Mouse (Mus musculus) liver, embryonic 14.5 days (tissue): Measurements from ENCODE around the gene Atp8a2. TPM values are rescaled to one million over a fixed set of nuclear protein-coding genes. Genes with fewer than 3 reads are reported as not detected.
A peak's percentile ranks its signal among the peaks of the same experiment; 100 is the strongest.

Experiments used
- ATAC-seq: fragments of 200-750 bp; cut with Nextera tagmentation; 2 replicates; pipeline ENCODE4 v1.8.0; 2017; ENCODE audit warnings: moderate number of reproducible peaks, mild to moderate bottlenecking, moderate library complexity; ENCODE audit not compliant: insufficient read depth
- DNase-seq, 3 experiments: peaks; one replicate each; pipeline ENCODE4 v3.0.0-alpha.2; 2012 to 2013; ENCODE audit warnings: low read depth in 3 of 3, low spot score in 3 of 3
- H3K27ac ChIP-seq: fragments of 300-500 bp; sonication (generic); 2 replicates; pipeline ENCODE4 v1.5.1; 2014; ENCODE audit warnings: moderate library complexity, mild to moderate bottlenecking, control low read depth, inconsistent platforms
- H3K27me3 ChIP-seq: fragments of 300-500 bp; sonication (generic); 2 replicates; pipeline ENCODE4 v1.6.1; 2014; ENCODE audit warnings: mild to moderate bottlenecking, low read length, moderate library complexity; ENCODE audit not compliant: control insufficient read depth, insufficient read depth
- H3K36me3 ChIP-seq: fragments of 300-500 bp; sonication (generic); replicated peaks from 2 replicates; pipeline ENCODE4 v1.6.1; 2014; ENCODE audit warnings: low read depth; ENCODE audit not compliant: control insufficient read depth, insufficient read depth
- H3K4me1 ChIP-seq, 2 experiments: fragments of 200-500 bp in 1 of 2; fragments of 300-500 bp in 1 of 2; sonication (generic) in 1 of 2; replicated peaks; 2 replicates each; pipeline ENCODE4 v1.6.1; 2012 to 2014; ENCODE audit warnings: antibody characterized with exemption in 1 of 2, inconsistent platforms in 1 of 2, low read length in 1 of 2; ENCODE audit not compliant: control insufficient read depth in 2 of 2, insufficient read depth in 2 of 2
- H3K4me2 ChIP-seq: fragments of 300-500 bp; sonication (generic); 2 replicates; pipeline ENCODE4 v1.6.1; 2014; ENCODE audit warnings: low read depth, mild to moderate bottlenecking, control low read depth, moderate library complexity
- H3K4me3 ChIP-seq, 2 experiments: fragments of 200-500 bp in 1 of 2; fragments of 300-500 bp in 1 of 2; sonication (generic) in 1 of 2; 2 replicates each; pipeline ENCODE4 v1.5.1; 2012 to 2014; ENCODE audit warnings: low read depth in 2 of 2, low read length in 2 of 2, mild to moderate bottlenecking in 2 of 2, control low read depth in 1 of 2, inconsistent platforms in 1 of 2, moderate library complexity in 1 of 2; ENCODE audit not compliant: insufficient read depth in 1 of 2
- H3K9ac ChIP-seq: fragments of 300-500 bp; sonication (generic); replicated peaks from 2 replicates; pipeline ENCODE4 v1.6.1; 2014; ENCODE audit warnings: mild to moderate bottlenecking, control low read depth, moderate library complexity
- H3K9me3 ChIP-seq: fragments of 300-500 bp; sonication (generic); 2 replicates; pipeline ENCODE4 v1.6.1; 2016; ENCODE audit warnings: low read length, mixed read lengths; ENCODE audit not compliant: control insufficient read depth
- CTCF ChIP-seq: IDR thresholded peaks from 2 replicates; pipeline ENCODE4 v1.5.1; 2016; ENCODE audit warnings: antibody characterized with exemption, low read depth, control low read depth
- EP300 ChIP-seq: IDR thresholded peaks from 2 replicates; pipeline ENCODE4 v1.6.1; 2016; ENCODE audit warnings: antibody characterized with exemption, low read depth
- WGBS: fragments of 180-500 bp; shearing (Covaris S2); extraction: QIAGEN DNeasy Blood & Tissue Kit; methylation state at CpG from one replicate; pipeline ENCODE4 v1.1.7; 2014; ENCODE audit not compliant: insufficient replicate concordance; 5-methylcytosine and 5-hydroxymethylcytosine counted together
- polyA plus RNA-seq, 2 experiments: library from polyadenylated mRNA; depleted of rRNA in 1 of 2; stranded (reverse) in 1 of 2; unstranded in 1 of 2; fragments of >200 nt; fragmentation: Nextera tagmentation in 1 of 2; extraction: Ambion mirVana in 1 of 2; gene quantifications; 2 replicates each; pipeline versions ENCODE4 v1.2.1 to v1.2.3; 2012 to 2014

Atp8a2 gene
- polyA plus RNA-seq, 2 experiments, result 0.51 to 1.8 TPM

- Histone ChIP-seq H3K4me3 (no peak overlapping the region), H3K4me1 (0 out of 4 replicates have a peak, but pooled peaks cover 0 to 1% of the 10 kb centered on the region in 2 experiments), H3K27ac (no peak overlapping the region), H3K9me3 (no peaks in the 10 kb centered on the region), H3K36me3 (no peaks in the 10 kb centered on the region), H3K27me3 (no peaks in the 10 kb centered on the region), H3K4me2 (no peak overlapping the region), H3K9ac (no peak overlapping the region)
- DNase-seq (no peak), ATAC-seq (no peak)
- TF ChIP-seq CTCF (no peak), EP300 (no peak)
- 53% methylated on average over 9 of the region's 9 CpGs for WGBS
Measured at GRCm38 (mm10) chr14:59960214-59960890, 236.6 kb downstream of the Atp8a2 start.

DNA sequence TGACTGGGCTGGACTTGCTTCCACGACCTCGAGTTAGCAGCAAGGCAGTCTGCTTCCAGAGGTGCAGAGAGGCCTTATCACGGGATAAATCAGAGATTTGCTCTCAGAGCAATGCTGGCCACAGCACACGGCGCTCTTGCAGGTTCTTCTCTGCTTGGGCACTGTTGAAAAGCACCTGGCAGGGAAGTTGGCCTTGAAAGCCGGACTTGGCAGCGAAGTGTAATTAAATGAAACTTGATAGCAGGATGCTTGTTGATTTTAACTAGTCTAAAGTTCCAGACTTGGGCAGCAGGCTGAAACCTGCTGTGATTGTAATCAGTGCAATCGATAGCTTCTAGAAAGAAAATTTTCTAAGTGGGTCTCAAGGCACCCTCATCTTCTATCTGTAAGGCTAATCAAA lies 237.3 kb downstream of the Atp8a2 start:
- Histone ChIP-seq H3K27me3 (no peaks in the 10 kb centered on the region), H3K9me3 (no peaks in the 10 kb centered on the region), H3K4me3 (no peak overlapping the region), H3K4me2 (no peak overlapping the region), H3K27ac (no peak overlapping the region), H3K4me1 (0 out of 4 replicates have a peak, but pooled peaks cover 0 to 1% of the 10 kb centered on the region in 2 experiments), H3K9ac (no peak overlapping the region), H3K36me3 (no peaks in the 10 kb centered on the region)
- 59% methylated on average over 8 of the region's 8 CpGs for WGBS
- DNase-seq, result no peak
- no peak for TF ChIP-seq EP300
- no peak for TF ChIP-seq CTCF
- no peak for ATAC-seq

- Histone ChIP-seq H3K4me3 (no peak overlapping the region), H3K4me1 (no peaks in the 10 kb centered on the region), H3K9me3 (no peaks in the 10 kb centered on the region), H3K9ac (no peak overlapping the region), H3K36me3 (no peaks in the 10 kb centered on the region), H3K27me3 (no peaks in the 10 kb centered on the region), H3K27ac (no peak overlapping the region), H3K4me2 (no peak overlapping the region)
- ATAC-seq, result no peak
- TF ChIP-seq CTCF (no peak), EP300 (no peak)
- DNase-seq, result no peak
- 22% methylated on average over 5 of the region's 5 CpGs for WGBS
Measured at GRCm38 (mm10) chr14:59949983-59950382, 247.0 kb downstream of the Atp8a2 start.

DNA sequence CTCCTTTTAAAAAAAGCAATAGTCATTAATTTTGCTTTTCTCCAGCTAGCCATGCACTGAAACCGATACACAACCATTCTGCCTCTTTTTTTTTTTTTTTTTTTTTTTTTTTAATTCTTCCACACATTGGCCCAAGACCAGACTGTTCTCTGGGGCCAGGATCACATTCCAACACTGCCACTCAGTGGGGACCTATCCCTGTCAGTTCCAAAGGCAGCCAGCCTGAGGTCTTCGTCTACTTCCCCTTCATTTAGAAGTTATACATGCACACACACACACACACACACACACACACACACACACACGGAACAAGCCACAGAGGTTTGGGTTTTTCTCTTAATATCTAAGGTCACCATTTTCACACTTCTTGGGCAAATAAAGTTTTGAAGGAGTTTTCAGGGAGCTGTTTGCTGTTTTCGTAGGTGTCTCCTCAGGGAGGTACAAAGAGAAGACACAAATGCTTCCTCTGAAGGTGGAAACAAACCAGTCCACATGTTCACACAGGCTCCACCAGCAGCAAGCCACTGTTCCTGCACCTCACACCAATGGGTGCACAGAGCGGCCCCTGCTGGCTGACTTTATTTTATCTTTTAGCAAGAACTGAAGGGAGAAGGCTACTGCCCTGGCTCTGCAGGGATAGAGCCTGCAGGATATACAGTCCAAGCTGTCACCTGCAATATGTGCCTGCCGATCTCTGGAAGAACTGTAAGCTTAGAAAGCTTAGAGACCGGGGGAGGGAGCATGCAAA lies 253.9 kb downstream of the Atp8a2 start:
- no peaks in the 10 kb centered on the region for H3K27me3 ChIP-seq
- no peak overlapping the region for H3K4me2 ChIP-seq
- DNase-seq, result peak; percentile 7 to 23 (median 17)

GRCm38 (mm10) chr14:59942199-59942598 lies 254.8 kb downstream of the Atp8a2 start:
- ATAC-seq (no peak), DNase-seq (no peak)

More for the DNA sequence above, 253.9 kb downstream of the Atp8a2 start:
- no peak overlapping the region for H3K27ac ChIP-seq
- H3K4me3 ChIP-seq, result no peak overlapping the region
- H3K9me3 ChIP-seq, result no peaks in the 10 kb centered on the region
- WGBS, result 23% methylated on average over 7 of the region's 7 CpGs
- no peak for ATAC-seq
- TF ChIP-seq EP300 (no peak), CTCF (peak; percentile 75)
- no peaks in the 10 kb centered on the region for H3K4me1 ChIP-seq
- H3K36me3 ChIP-seq, result no peaks in the 10 kb centered on the region
- no peak overlapping the region for H3K9ac ChIP-seq

More at GRCm38 (mm10) chr14:59942199-59942598, 254.8 kb downstream of the Atp8a2 start:
- Histone ChIP-seq H3K27ac (no peak overlapping the region), H3K36me3 (no peaks in the 10 kb centered on the region), H3K27me3 (no peaks in the 10 kb centered on the region), H3K4me2 (no peak overlapping the region), H3K4me1 (no peaks in the 10 kb centered on the region), H3K9ac (no peak overlapping the region), H3K9me3 (no peaks in the 10 kb centered on the region), H3K4me3 (no peak overlapping the region)
- TF ChIP-seq CTCF (no peak), EP300 (no peak)
- 70% methylated on average over 2 of the region's 2 CpGs for WGBS
